Mouse (Mus musculus) retina, embryonic 14.5 days (tissue): ENCODE measurements around the gene Exoc6.
"Not testable (repeated sequence)": the region's sequence is repeated elsewhere in the genome, so short reads cannot be mapped to it uniquely, and the experiment has no call there.

ENCODE experiments used
- DNase-seq: peaks from one replicate; pipeline ENCODE4 v3.0.0-alpha.2; 2015; ENCODE audit warnings: low spot score

Gene Exoc6

GRCm38 (mm10) chr19:37537717-37538116, 12.5 kb upstream of the Exoc6 start:
- DNase-seq: no peak

GRCm38 (mm10) chr19:37540201-37540600, 10.0 kb upstream of the Exoc6 start:
- DNase-seq: no peak

GRCm38 (mm10) chr19:37543537-37544326, 6.5 kb upstream of the Exoc6 start:
- no peak for DNase-seq

GRCm38 (mm10) chr19:37544476-37544875, 5.7 kb upstream of the Exoc6 start:
- no peak for DNase-seq

GRCm38 (mm10) chr19:37545231-37545630, 5.0 kb upstream of the Exoc6 start:
- DNase-seq: no peak

- DNase-seq: no peak
Measured at GRCm38 (mm10) chr19:37545725-37546124, 4.5 kb upstream of the Exoc6 start.

GRCm38 (mm10) chr19:37546776-37547175, 3.4 kb upstream of the Exoc6 start:
- no peak for DNase-seq

GRCm38 (mm10) chr19:37551040-37551566, 885 bp downstream of the Exoc6 start:
- no peak for DNase-seq

GRCm38 (mm10) chr19:37553376-37554265, 3.4 kb downstream of the Exoc6 start:
- DNase-seq: no peak

- DNase-seq: not testable (repeated sequence)
Measured at GRCm38 (mm10) chr19:37554266-37554650, 4.0 kb downstream of the Exoc6 start.

- no peak for DNase-seq
Measured at GRCm38 (mm10) chr19:37555863-37556566, 5.8 kb downstream of the Exoc6 start.

GRCm38 (mm10) chr19:37557898-37558297, 7.7 kb downstream of the Exoc6 start:
- no peak for DNase-seq

GRCm38 (mm10) chr19:37559286-37560079, 9.3 kb downstream of the Exoc6 start:
- DNase-seq: peak; percentile 78

GRCm38 (mm10) chr19:37560080-37560427, 9.8 kb downstream of the Exoc6 start:
- no peak for DNase-seq

- no peak for DNase-seq
Measured at GRCm38 (mm10) chr19:37561106-37561892, 11.1 kb downstream of the Exoc6 start.

GRCm38 (mm10) chr19:37563763-37564162, 13.5 kb downstream of the Exoc6 start:
- peak; percentile 83 for DNase-seq

- peak; percentile 76 for DNase-seq
Measured at GRCm38 (mm10) chr19:37565806-37566205, 15.6 kb downstream of the Exoc6 start.

GRCm38 (mm10) chr19:37569186-37569754, 19.1 kb downstream of the Exoc6 start:
- no peak for DNase-seq

- peak; percentile 88 for DNase-seq
Measured at GRCm38 (mm10) chr19:37570966-37571718, 20.9 kb downstream of the Exoc6 start.
